Comparison of ENCODE assay signal across 18 mouse cellular contexts in the genomic region with DNA sequence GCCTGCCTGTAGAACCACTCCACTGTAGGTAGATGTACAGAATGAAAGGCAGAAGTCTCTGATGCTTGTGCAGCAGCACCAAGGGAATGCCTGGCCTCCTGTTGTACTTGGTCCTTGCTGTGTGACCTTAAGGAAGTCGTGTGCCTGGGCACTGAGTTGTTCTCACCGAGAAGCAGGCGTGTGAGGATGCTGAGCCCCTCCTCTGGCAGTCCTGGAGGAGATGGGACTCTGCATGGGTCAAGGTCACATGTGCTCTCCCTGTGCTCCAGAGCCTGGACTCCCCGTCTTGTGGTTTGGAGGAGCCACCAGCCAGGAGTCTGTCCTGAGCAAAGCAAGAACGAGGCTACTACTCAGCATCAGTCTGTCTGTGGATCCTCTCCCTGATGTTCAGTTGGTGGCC. TPM values are rescaled to one million over a fixed set of nuclear protein-coding genes. Genes with fewer than 3 reads are reported as not detected.
DNase-seq lines count a peak whose midpoint lies in the region; ATAC-seq and TF ChIP-seq lines count a peak whose summit lies in the region.
"Had no signal": no experiment of that assay in that cellular context is flagged by ENCODE, and none has a peak within 500 bp of the region (broad histone marks: within the 10 kb centered on the region; RNA-seq: fewer than 3 reads in every experiment).

No protein-coding gene starts in this region.

- H3K27ac ChIP-seq in gastrocnemius, adult 2 months = peak overlapping the region; percentile 68
- 0 out of 2 replicates have a peak overlapping the region, but pooled peaks have one; percentile 7 for H3K27ac ChIP-seq in liver, adult 2 months (replicated peaks; ENCODE audit: insufficient read depth, low read depth, low read length)
- no peak overlapping the region for H3K27ac ChIP-seq in liver, embryonic 11.5 days (ENCODE audit: low read depth, low read length)
- H3K27ac ChIP-seq in bone marrow macrophage, adult 2 months (ENCODE audit: insufficient read depth, low read depth, low read length) = peak overlapping the region; percentile 85
- H3K27ac ChIP-seq in macrophage = peak overlapping the region; percentile 78
- H3K27ac ChIP-seq: embryonic facial prominence, embryonic 15.5 days; forebrain, embryonic 10.5 days; heart, embryonic 13.5 days; hindbrain, embryonic 10.5 days; hindbrain, embryonic 15.5 days had no signal

- no peaks in the 10 kb centered on the region for H3K9me3 ChIP-seq in liver, embryonic 11.5 days (ENCODE audit: control insufficient read depth, low read length)
- H3K9me3 ChIP-seq: embryonic facial prominence, embryonic 15.5 days; forebrain, embryonic 10.5 days; heart, embryonic 13.5 days; hindbrain, embryonic 10.5 days; hindbrain, embryonic 15.5 days had no signal

- no peaks in the 10 kb centered on the region for H3K27me3 ChIP-seq in liver, adult 2 months (ENCODE audit: control insufficient read depth, insufficient read depth, low read length)
- H3K27me3 ChIP-seq in liver, embryonic 11.5 days (replicated peaks; ENCODE audit: control insufficient read depth, insufficient read depth, low read length) = no peaks in the 10 kb centered on the region
- H3K27me3 ChIP-seq: embryonic facial prominence, embryonic 15.5 days; heart, embryonic 13.5 days; hindbrain, embryonic 15.5 days had no signal

- peaks cover 25% of the 10 kb centered on the region for H3K36me3 ChIP-seq in liver, adult 2 months (ENCODE audit: control insufficient read depth, insufficient read depth, low read length)
- peaks cover 32% of the 10 kb centered on the region for H3K36me3 ChIP-seq in liver, embryonic 11.5 days (ENCODE audit: control insufficient read depth, insufficient read depth, low read length)
- H3K36me3 ChIP-seq in macrophage (ENCODE audit: inconsistent target) = no peaks in the 10 kb centered on the region; the same call in 1 of the 2 replicates

- no peaks in the 10 kb centered on the region for H3K79me2 ChIP-seq in liver, adult 2 months (ENCODE audit: control insufficient read depth, insufficient read depth, low read length)
- H3K79me2 ChIP-seq in macrophage (ENCODE audit: inconsistent target) = no peaks in the 10 kb centered on the region

- DNase-seq in gastrocnemius, adult 2 months = no peak
- DNase-seq in gastrocnemius, postnatal 10 days = no peak
- DNase-seq in liver, adult 2 months (ENCODE audit: extremely low read depth, low read depth, low spot score) = no peak
- no peak for DNase-seq in liver, embryonic 11.5 days (ENCODE audit: low spot score)
- no peak for DNase-seq in kidney, adult 18-20 months
- DNase-seq: cerebellum, adult 11 months; cerebellum, adult 8-10 months; embryo, embryonic 11 days had no signal

- no peak overlapping the region for H3K4me2 ChIP-seq in liver, embryonic 11.5 days
- H3K4me2 ChIP-seq: embryonic facial prominence, embryonic 15.5 days; heart, embryonic 13.5 days; hindbrain, embryonic 15.5 days had no signal

- intact Hi-C loops in gastrocnemius, adult 2 months (cut with DNase I) = no loop called here

- no peak for TF ChIP-seq POLR2A in liver, adult 2 months (IDR thresholded peaks at IDR 0.05; ENCODE audit: extremely low read depth, insufficient read depth, low read length)
- no peak for TF ChIP-seq POLR2A in bone marrow macrophage, adult 2 months (IDR thresholded peaks at IDR 0.05; ENCODE audit: borderline replicate concordance, low read depth, low read length)

- peaks cover 8% of the 10 kb centered on the region for H3K4me1 ChIP-seq in liver, adult 2 months (ENCODE audit: control insufficient read depth, insufficient read depth, low read length)
- no peaks in the 10 kb centered on the region for H3K4me1 ChIP-seq in liver, embryonic 11.5 days (replicated peaks; ENCODE audit: control insufficient read depth, insufficient read depth, low read length)
- peaks cover 42% of the 10 kb centered on the region for H3K4me1 ChIP-seq in bone marrow macrophage, adult 2 months (ENCODE audit: control insufficient read depth, insufficient read depth, low read length)
- H3K4me1 ChIP-seq: embryonic facial prominence, embryonic 15.5 days; forebrain, embryonic 10.5 days; hindbrain, embryonic 10.5 days; hindbrain, embryonic 15.5 days had no signal

- no peak overlapping the region for H3K4me3 ChIP-seq in gastrocnemius, adult 2 months
- no peak overlapping the region for H3K4me3 ChIP-seq in liver, adult 2 months (ENCODE audit: insufficient read depth, low read depth, low read length)
- H3K4me3 ChIP-seq in liver, embryonic 11.5 days (ENCODE audit: low read depth, low read length) = no peak overlapping the region
- H3K4me3 ChIP-seq in bone marrow macrophage, adult 2 months (ENCODE audit: insufficient read depth, low read length) = no peak overlapping the region
- no peak overlapping the region for H3K4me3 ChIP-seq in macrophage (ENCODE audit: inconsistent target)
- H3K4me3 ChIP-seq: embryonic facial prominence, embryonic 15.5 days; erythroblast, embryonic 14.5 days; forebrain, embryonic 10.5 days; heart, embryonic 13.5 days; hindbrain, embryonic 10.5 days; hindbrain, embryonic 15.5 days had no signal

- 81% methylated on average over 5 of the region's 5 CpGs for WGBS in liver, adult 2 months
- 85% methylated on average over 5 of the region's 5 CpGs for WGBS in liver, embryonic 11.5 days
- 95% methylated on average over 5 of the region's 5 CpGs for WGBS in macrophage (ENCODE audit: missing documents)

- H3K9ac ChIP-seq in liver, adult 2 months (ENCODE audit: low read depth, low read length) = no peak overlapping the region
- no peak overlapping the region for H3K9ac ChIP-seq in liver, embryonic 11.5 days (ENCODE audit: low read depth, low read length)
- H3K9ac ChIP-seq: embryonic facial prominence, embryonic 15.5 days; heart, embryonic 13.5 days; hindbrain, embryonic 15.5 days had no signal

- no peak for TF ChIP-seq CTCF in gastrocnemius, adult 2 months (IDR thresholded peaks at IDR 0.05)
- no peak for TF ChIP-seq CTCF in liver, adult 2 months (IDR thresholded peaks at IDR 0.05; ENCODE audit: low read depth, low read length)
- TF ChIP-seq CTCF in bone marrow macrophage, adult 2 months (IDR thresholded peaks at IDR 0.05; ENCODE audit: low read depth, low read length) = no peak

- ATAC-seq in liver, embryonic 11.5 days (replicated peaks; ENCODE audit: low FRiP score) = no peak
- ATAC-seq: forebrain, embryonic 14.5 days; intestine, embryonic 16.5 days had no signal

RNA-seq across cellular contexts. Expression of a gene that starts 42.3 kb away (rescaled TPM):
- 10 to 100 TPM; 40.7 to 41.1 TPM for total RNA-seq in gastrocnemius, adult 2 months (2021)
- 10 to 100 TPM; 32.8 to 35.7 TPM for total RNA-seq in gastrocnemius, postnatal 10 days (2021)
- total RNA-seq in liver, adult 2 months (2014; rRNA removed) = 9.3 and 15.2 TPM in 2 replicates
- 6.4 and 8.6 TPM in 2 replicates for polyA plus RNA-seq in liver, adult 2 months (2012; rRNA removed)
- 45.7 and 52.4 TPM in 2 replicates for polyA plus RNA-seq in liver, embryonic 11.5 days (2014; fragmentation: Nextera tagmentation; extraction: Ambion mirVana)
- polyA plus RNA-seq in bone marrow macrophage, adult 2 months (2012; ENCODE audit: insufficient read depth, insufficient read length, missing spikeins) = 6.2 and 7.9 TPM in 2 replicates
- total RNA-seq in macrophage (2018; cell fraction: chromatin; rRNA removed) = 10 to 100 TPM in 24 of 26 experiments, 1 to 10 TPM in 2; 9.3 to 50.1 (median 26.3) TPM
- 10 to 100 TPM in 11 of 26 experiments, 1 to 10 TPM in 15; 5.5 to 15.6 (median 9.3) TPM for total RNA-seq in macrophage (2018; cell fraction: cytosol; rRNA removed)
- total RNA-seq in macrophage (2018; cell fraction: nucleus; rRNA removed) = 10 to 100 TPM in 20 of 26 experiments, 1 to 10 TPM in 6; 5.1 to 50.8 (median 13.2) TPM
- 6.1 to 26.9 TPM (median 16.6 TPM) in 3 replicates for polyA plus RNA-seq in macrophage (2018)

RNA-seq across cellular contexts. Expression of a gene that starts 42.6 kb away (rescaled TPM):
- 10 to 100 TPM; 60.3 to 84.9 TPM for total RNA-seq in gastrocnemius, adult 2 months (2021)
- total RNA-seq in gastrocnemius, postnatal 10 days (2021) = 10 to 100 TPM; 71.1 to 76.2 TPM
- total RNA-seq in liver, adult 2 months (2014; rRNA removed) = 48.4 and 58.9 TPM in 2 replicates
- polyA plus RNA-seq in liver, adult 2 months (2012; rRNA removed) = 8.1 and 9.1 TPM in 2 replicates
- 151 and 174 TPM in 2 replicates for polyA plus RNA-seq in liver, embryonic 11.5 days (2014; fragmentation: Nextera tagmentation; extraction: Ambion mirVana)
- polyA plus RNA-seq in bone marrow macrophage, adult 2 months (2012; ENCODE audit: insufficient read depth, insufficient read length, missing spikeins) = 29.0 and 30.2 TPM in 2 replicates
- total RNA-seq in macrophage (2018; cell fraction: chromatin; rRNA removed) = 100 to 1,000 TPM in 7 of 26 experiments, 10 to 100 TPM in 19; 17.0 to 123 (median 77.9) TPM
- 10 to 100 TPM; 10.5 to 19.9 (median 14.5) TPM for total RNA-seq in macrophage (2018; cell fraction: cytosol; rRNA removed)
- 100 to 1,000 TPM in 2 of 26 experiments, 10 to 100 TPM in 24; 11.6 to 119 (median 36.1) TPM for total RNA-seq in macrophage (2018; cell fraction: nucleus; rRNA removed)
- 13.1 to 37.8 TPM (median 34.7 TPM) in 3 replicates for polyA plus RNA-seq in macrophage (2018)
